Mouse (Mus musculus): ENCODE measurements around the gene Fgd4. TPM values are rescaled to one million over a fixed set of nuclear protein-coding genes. Genes with fewer than 3 reads are reported as not detected.

The Fgd4 gene
- total and polyA plus RNA-seq, 2 experiments from 2014 or later = 13.4 to 27.6 TPM

Other genes starting within 250 kb of the Fgd4 start
- gene Dnm1l, start 241.6 kb downstream of the Fgd4 start, total RNA-seq (2014; rRNA removed) = 70.6 and 79.7 TPM in 2 replicates
- 109 and 113 TPM in 2 replicates for gene Dnm1l, start 241.6 kb downstream of the Fgd4 start, polyA plus RNA-seq (2015; fragmentation: Nextera tagmentation; extraction: Ambion mirVana)
- gene Olfr19, start 75.9 kb upstream of the Fgd4 start, total RNA-seq (2014; rRNA removed) = not detected in 2 replicates
- gene Olfr19, start 75.9 kb upstream of the Fgd4 start, polyA plus RNA-seq (2015; fragmentation: Nextera tagmentation; extraction: Ambion mirVana) = not detected in 2 replicates
- 19.0 and 20.7 TPM in 2 replicates for gene Spag6l, start 228.9 kb upstream of the Fgd4 start, total RNA-seq (2014; rRNA removed)
- 17.4 and 18.6 TPM in 2 replicates for gene Spag6l, start 228.9 kb upstream of the Fgd4 start, polyA plus RNA-seq (2015; fragmentation: Nextera tagmentation; extraction: Ambion mirVana)